Mouse (Mus musculus) heart, embryonic 13.5 days (tissue): ENCODE data around the gene Upf2. TPM values are rescaled to one million over a fixed set of nuclear protein-coding genes. Genes with fewer than 3 reads are reported as not detected.

ENCODE experiments used
- ATAC-seq: fragments of 200-750 bp; cut with Nextera tagmentation; 2 replicates; pipeline ENCODE4 v1.8.0; 2017; ENCODE audit warnings: moderate TSS enrichment; ENCODE audit not compliant: insufficient number of reproducible peaks, low FRiP score, low TSS enrichment; ENCODE audit errors: extremely low read depth
- H3K27ac ChIP-seq: fragments of 300-500 bp; sonication (generic); replicated peaks from 2 replicates; pipeline ENCODE4 v1.5.1; 2015; ENCODE audit warnings: moderate library complexity, mild to moderate bottlenecking, inconsistent platforms
- H3K27me3 ChIP-seq: fragments of 300-500 bp; sonication (generic); replicated peaks from 2 replicates; pipeline ENCODE4 v1.6.1; 2015; ENCODE audit warnings: mild to moderate bottlenecking, inconsistent platforms
- H3K36me3 ChIP-seq: fragments of 300-500 bp; sonication (generic); 2 replicates; pipeline ENCODE4 v1.6.1; 2015; ENCODE audit warnings: mild to moderate bottlenecking, inconsistent platforms
- H3K4me1 ChIP-seq: fragments of 300-500 bp; sonication (generic); 2 replicates; pipeline ENCODE4 v1.6.1; 2015; ENCODE audit warnings: inconsistent platforms
- H3K4me2 ChIP-seq: fragments of 300-500 bp; sonication (generic); 2 replicates; pipeline ENCODE4 v1.6.1; 2015; ENCODE audit warnings: inconsistent platforms, mild to moderate bottlenecking, moderate library complexity
- H3K4me3 ChIP-seq: fragments of 300-500 bp; sonication (generic); 2 replicates; pipeline ENCODE4 v1.5.1; 2015; ENCODE audit warnings: moderate library complexity, mild to moderate bottlenecking, inconsistent platforms
- H3K9ac ChIP-seq: fragments of 300-500 bp; sonication (generic); 2 replicates; pipeline ENCODE4 v1.6.1; 2015; ENCODE audit warnings: inconsistent platforms, mild to moderate bottlenecking, moderate library complexity
- H3K9me3 ChIP-seq: fragments of 300-500 bp; sonication (generic); 2 replicates; pipeline ENCODE4 v1.6.1; 2016; ENCODE audit warnings: inconsistent platforms
- WGBS: fragments of 180-500 bp; shearing (Covaris S2); methylation state at CpG from one replicate; pipeline ENCODE4 v1.1.7; 2015; ENCODE audit warnings: mixed read lengths; 5-methylcytosine and 5-hydroxymethylcytosine counted together
- polyA plus RNA-seq: library from polyadenylated mRNA; unstranded; fragments of >200 nt; fragmentation: Nextera tagmentation; extraction: Ambion mirVana; gene quantifications from 2 replicates; pipeline ENCODE4 v1.2.1, GENCODE M21; 2015

Upf2 gene
- 5.3 and 5.6 TPM in 2 replicates for polyA plus RNA-seq

DNA sequence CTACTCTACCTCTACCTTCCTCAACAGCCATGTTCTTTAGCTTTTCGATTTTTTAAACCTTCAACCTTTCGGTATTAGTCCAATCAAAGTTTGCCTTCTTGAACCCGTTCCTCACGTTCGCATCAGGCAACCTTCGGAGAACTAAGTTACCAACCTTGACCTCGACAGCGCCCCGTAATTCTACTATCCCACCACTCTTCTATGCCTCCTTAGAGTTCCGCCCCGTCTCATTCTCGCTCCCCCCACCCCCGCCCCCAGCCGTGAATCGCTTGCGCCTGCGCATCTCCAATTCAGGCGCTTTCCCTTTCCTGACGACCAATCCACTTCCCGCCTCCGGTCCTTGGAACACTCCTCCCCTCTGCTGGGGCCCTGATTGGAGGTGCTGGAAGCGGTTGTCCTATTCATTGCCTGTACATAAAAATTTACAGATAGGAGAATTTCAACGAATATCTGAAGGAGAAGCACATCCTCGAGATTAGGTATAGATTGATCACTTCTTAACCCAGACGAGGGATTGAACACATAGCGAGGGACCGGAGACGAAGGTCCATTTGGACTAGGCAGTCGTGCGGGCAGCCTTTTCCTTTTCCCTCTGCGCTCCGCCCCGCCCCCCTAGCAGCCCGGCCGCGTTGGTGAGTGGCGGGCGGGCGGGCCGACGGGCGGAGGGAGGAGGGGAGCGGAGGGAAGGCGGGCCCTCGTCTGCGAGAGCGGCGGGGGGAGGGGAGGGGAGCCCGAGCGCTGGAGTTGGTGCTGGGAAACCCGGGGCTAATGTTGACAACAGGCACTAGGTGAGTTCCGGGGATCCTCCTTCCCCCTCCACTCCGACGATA is at the start of gene Upf2:
Gene Upf2 (plus strand): TSS at position 704 of the 830 bp plus-strand sequence.
- Histone ChIP-seq H3K27ac (peak within 1 kb of the TSS; percentile 92), H3K9ac (peak within 1 kb of the TSS; percentile 97), H3K4me2 (peak within 1 kb of the TSS; percentile 79), H3K27me3 (no peaks in the 10 kb centered on the region), H3K9me3 (no peaks in the 10 kb centered on the region), H3K36me3 (no peaks in the 10 kb centered on the region), H3K4me1 (peaks cover 23% of the 10 kb centered on the region), H3K4me3 (peak within 1 kb of the TSS; percentile 91)
- WGBS = under 1% methylated on average over 40 of the region's 54 CpGs
- peak; percentile 94 for ATAC-seq

DNA sequence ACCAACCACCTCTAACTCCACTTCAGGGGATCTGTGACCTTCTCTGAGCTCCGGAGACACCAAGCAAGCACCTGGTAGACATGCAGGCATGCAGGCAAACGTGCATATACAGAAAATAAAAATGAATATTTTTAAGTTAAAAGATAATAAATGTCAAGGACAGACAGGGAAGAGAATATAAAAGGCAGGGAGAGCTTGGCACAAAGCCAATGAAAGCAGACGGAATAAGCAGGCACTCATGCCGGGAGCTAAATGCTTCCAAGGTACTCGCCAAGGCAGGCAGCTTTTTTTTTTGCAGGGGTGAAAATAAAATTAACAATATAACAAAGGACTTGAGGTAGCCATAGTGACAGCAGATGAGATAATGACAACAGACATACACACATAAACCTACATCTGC is 45.2 kb upstream of the Upf2 start:
- Histone ChIP-seq H3K9ac (no peak overlapping the region), H3K9me3 (no peaks in the 10 kb centered on the region), H3K4me1 (0 out of 2 replicates have a peak, but pooled peaks cover 5% of the 10 kb centered on the region), H3K27me3 (no peaks in the 10 kb centered on the region), H3K36me3 (0 out of 2 replicates have a peak, but pooled peaks cover 9% of the 10 kb centered on the region), H3K4me3 (no peak overlapping the region), H3K27ac (no peak overlapping the region), H3K4me2 (no peak overlapping the region)
- ATAC-seq = no peak
- 21% methylated on average over 5 of the region's 5 CpGs for WGBS

DNA sequence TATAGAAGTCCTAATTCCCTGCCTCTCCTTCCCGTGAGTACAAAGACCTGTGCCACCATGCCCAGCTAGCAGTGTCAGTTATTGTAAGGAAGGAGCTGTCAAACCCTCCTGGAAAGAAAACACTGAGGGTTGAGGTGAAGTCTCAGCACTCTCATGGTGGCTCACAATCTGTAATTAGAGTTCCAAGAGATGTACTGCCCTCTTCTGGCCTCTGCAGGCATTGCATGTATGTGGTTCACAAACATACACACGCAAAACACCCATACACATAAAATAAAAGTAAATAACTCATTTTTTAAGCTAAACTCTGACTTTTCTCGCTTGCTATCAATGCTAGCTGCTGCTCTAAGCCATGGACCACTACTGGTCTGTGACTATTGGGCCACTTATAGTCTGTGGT is 44.6 kb upstream of the Upf2 start:
- Histone ChIP-seq H3K4me2 (no peak overlapping the region), H3K4me1 (0 out of 2 replicates have a peak, but pooled peaks cover 5% of the 10 kb centered on the region)
- WGBS = 53% methylated on average over 3 of the region's 3 CpGs

DNA sequence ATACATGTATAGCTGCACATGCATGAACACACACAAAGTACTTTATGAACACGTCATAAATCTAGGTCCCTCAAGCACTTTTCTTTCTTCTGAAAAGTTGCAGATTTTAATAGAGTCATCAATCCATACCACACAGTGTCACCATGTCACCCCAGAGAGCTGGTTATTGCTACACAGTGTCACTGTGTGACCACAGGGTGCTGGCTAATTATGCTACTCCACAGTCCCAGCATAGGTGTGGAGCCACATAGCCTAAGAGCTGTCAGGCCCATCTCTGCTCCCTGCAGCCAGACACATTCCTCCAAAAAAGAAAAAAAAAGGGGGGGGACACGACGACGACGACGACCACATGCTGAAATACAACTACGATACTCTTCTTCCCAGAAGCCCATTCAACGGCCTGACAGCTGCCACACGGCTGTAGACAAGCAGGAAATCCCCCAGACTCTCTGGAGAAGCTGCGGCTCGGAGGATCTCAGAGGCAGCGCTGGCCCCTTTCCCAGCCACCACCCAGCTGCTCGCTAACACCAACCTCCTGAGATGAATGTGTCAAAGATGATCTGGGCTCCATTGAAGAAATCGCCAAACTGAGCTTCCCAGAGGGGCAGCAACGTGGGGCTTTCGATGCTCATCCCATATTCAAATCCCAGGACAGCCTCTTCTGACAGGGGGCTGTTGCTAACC is 39.8 kb upstream of the Upf2 start:
- WGBS = 57% methylated on average over 16 of the region's 16 CpGs

More for the DNA sequence above, 44.6 kb upstream of the Upf2 start:
- no peaks in the 10 kb centered on the region for H3K9me3 ChIP-seq
- no peak overlapping the region for H3K9ac ChIP-seq
- no peak for ATAC-seq
- no peak overlapping the region for H3K4me3 ChIP-seq
- no peaks in the 10 kb centered on the region for H3K27me3 ChIP-seq
- 0 out of 2 replicates have a peak, but pooled peaks cover 9% of the 10 kb centered on the region for H3K36me3 ChIP-seq
- no peak overlapping the region for H3K27ac ChIP-seq

DNA sequence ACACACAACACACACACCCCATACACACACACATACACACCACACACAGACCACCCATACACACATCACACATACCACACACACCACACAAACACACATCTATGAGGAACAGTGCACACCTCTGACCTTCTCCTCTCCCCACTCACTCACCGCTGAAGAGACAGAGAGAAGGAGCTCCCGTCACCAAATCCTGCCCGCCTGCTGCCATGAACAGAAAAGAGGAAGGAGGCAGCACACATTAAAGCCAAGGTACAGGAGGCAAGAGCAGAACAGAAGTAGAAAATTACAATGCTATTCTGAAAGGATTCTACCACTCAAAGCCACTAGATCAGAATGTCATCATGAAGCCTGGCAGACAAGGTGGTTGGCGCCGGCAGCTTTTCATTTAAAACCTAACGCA is 28.4 kb upstream of the Upf2 start:
- H3K27me3 ChIP-seq = no peaks in the 10 kb centered on the region
- 91% methylated on average over 6 of the region's 6 CpGs for WGBS
- no peaks in the 10 kb centered on the region for H3K9me3 ChIP-seq
- no peaks in the 10 kb centered on the region for H3K4me1 ChIP-seq
- H3K36me3 ChIP-seq = peaks cover 12% of the 10 kb centered on the region
- ATAC-seq = no peak
- no peak overlapping the region for H3K4me2 ChIP-seq
- no peak overlapping the region for H3K9ac ChIP-seq
- H3K27ac ChIP-seq = no peak overlapping the region
- no peak overlapping the region for H3K4me3 ChIP-seq

More for the DNA sequence above, 39.8 kb upstream of the Upf2 start:
- Histone ChIP-seq H3K4me1 (no peaks in the 10 kb centered on the region), H3K36me3 (0 out of 2 replicates have a peak, but pooled peaks cover 4% of the 10 kb centered on the region), H3K9ac (no peak overlapping the region), H3K4me3 (no peak overlapping the region), H3K27me3 (no peaks in the 10 kb centered on the region), H3K4me2 (no peak overlapping the region), H3K27ac (no peak overlapping the region), H3K9me3 (no peaks in the 10 kb centered on the region)
- ATAC-seq = no peak

DNA sequence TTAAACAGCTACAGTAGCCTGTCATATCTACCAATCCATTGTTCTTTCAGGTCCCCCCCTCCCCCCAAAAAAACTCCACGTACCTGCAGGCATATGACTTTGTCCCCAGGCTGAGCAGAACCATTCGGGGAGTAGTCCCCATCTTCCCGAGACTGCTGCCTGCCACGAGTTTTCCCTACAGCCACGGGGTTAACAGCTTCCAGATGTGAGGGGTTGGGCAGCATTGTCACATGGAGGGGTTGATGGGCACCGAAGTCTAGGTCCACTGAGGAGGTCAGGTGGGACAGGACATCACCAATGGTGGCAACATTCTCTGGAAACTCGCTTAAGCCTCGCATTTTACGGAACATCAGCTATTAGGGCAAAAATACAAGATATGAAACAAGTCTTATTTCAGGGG is 27.5 kb upstream of the Upf2 start:
- Histone ChIP-seq H3K4me1 (no peaks in the 10 kb centered on the region), H3K4me2 (no peak overlapping the region), H3K27ac (no peak overlapping the region), H3K27me3 (no peaks in the 10 kb centered on the region), H3K9ac (no peak overlapping the region), H3K36me3 (peaks cover 14% of the 10 kb centered on the region), H3K9me3 (no peaks in the 10 kb centered on the region), H3K4me3 (no peak overlapping the region)
- ATAC-seq = no peak
- 76% methylated on average over 9 of the region's 9 CpGs for WGBS

DNA sequence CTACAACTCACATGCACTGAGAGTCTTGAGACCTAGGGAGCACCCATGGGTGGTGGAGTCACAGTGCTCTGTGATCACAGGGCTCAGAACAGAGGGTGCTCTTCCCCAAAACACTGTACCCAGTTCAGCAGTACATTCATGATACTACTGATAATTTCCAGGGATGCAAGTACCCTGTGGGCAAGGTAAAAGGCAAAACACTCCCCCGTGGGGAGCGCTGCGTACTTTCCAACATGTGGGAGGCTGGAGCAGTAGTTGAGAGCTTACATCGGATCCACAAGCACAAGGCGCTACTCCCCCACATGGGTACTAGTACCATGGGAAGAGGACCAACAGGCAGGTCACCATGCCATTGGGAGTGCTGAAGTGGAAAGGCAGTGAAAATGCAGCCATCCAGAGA is 23.8 kb upstream of the Upf2 start:
- H3K36me3 ChIP-seq = peaks cover 6% of the 10 kb centered on the region; the same call in 1 of the 2 replicates

DNA sequence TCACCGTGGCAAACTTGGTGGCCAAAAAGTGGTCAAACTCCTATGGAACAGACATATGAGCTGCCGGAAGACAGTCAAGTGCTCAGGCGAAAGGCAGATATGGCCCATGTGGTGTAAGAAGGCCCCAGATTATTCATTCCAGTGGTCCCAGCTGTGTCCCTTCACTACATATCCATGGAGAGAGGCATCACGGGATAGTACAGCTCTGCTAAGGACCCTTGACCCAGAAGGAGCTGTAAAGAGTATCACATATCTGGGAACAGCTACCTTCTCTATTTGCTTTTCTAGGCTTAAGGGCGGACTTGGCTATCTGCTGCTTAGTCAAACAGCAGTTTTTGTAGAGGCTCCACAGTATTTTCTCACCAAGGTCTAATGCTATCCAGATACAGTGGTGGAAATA is 21.5 kb upstream of the Upf2 start:
- no peaks in the 10 kb centered on the region for H3K4me1 ChIP-seq
- ATAC-seq = no peak
- no peak overlapping the region for H3K9ac ChIP-seq
- H3K27me3 ChIP-seq = no peaks in the 10 kb centered on the region
- WGBS = 79% methylated on average over 5 of the region's 5 CpGs
- no peaks in the 10 kb centered on the region for H3K9me3 ChIP-seq
- peaks cover 6% of the 10 kb centered on the region; the same call in 1 of the 2 replicates for H3K36me3 ChIP-seq
- no peak overlapping the region for H3K27ac ChIP-seq
- H3K4me2 ChIP-seq = no peak overlapping the region
- H3K4me3 ChIP-seq = no peak overlapping the region

More for the DNA sequence above, 23.8 kb upstream of the Upf2 start:
- Histone ChIP-seq H3K27ac (no peak overlapping the region), H3K4me1 (no peaks in the 10 kb centered on the region), H3K9me3 (no peaks in the 10 kb centered on the region), H3K27me3 (no peaks in the 10 kb centered on the region), H3K9ac (no peak overlapping the region), H3K4me2 (no peak overlapping the region), H3K4me3 (no peak overlapping the region)
- 91% methylated on average over 5 of the region's 5 CpGs for WGBS
- no peak; the same call in 1 of the 2 replicates for ATAC-seq

DNA sequence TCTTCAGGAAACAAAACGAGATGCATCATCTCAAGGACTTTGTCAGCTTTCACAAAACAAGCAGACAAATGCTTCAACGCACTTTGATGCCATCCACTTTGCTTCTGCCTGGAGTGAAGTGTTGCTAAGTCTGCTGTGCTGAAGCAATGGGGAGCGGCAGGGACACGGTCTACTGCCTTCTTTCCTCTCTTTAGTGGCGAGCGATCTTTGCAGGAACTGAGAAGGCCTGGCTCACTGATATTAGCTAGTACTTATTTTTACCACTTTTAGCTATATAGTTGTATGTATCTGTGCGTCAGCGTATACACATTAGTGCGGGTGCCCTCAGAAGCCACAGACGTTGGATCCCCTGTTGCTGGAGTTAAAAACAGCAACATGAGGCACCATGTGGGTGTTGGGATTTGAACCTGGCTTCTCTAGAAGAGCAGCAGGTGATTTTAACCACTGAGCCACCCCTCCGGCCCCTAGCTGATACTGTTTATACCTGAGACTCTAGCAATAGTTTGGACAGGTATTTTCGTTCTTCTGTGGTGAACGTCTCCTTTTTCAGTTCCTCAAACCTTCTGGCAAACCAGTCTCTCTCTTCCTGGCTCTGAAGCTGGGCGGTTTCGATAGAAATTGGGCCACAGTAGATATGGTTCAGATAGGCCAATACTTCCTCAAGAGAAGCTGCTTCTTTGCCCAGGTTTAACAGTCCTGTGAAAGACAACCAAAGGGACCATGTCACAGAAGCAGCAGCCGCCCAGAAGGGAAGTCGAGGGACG is 20.8 kb upstream of the Upf2 start:
- WGBS = 84% methylated on average over 18 of the region's 18 CpGs
- Histone ChIP-seq H3K27me3 (no peaks in the 10 kb centered on the region), H3K9me3 (no peaks in the 10 kb centered on the region), H3K27ac (no peak overlapping the region), H3K4me1 (no peaks in the 10 kb centered on the region), H3K4me2 (no peak overlapping the region), H3K36me3 (peaks cover 6% of the 10 kb centered on the region; the same call in 1 of the 2 replicates), H3K9ac (no peak overlapping the region), H3K4me3 (no peak overlapping the region)
- ATAC-seq = no peak

DNA sequence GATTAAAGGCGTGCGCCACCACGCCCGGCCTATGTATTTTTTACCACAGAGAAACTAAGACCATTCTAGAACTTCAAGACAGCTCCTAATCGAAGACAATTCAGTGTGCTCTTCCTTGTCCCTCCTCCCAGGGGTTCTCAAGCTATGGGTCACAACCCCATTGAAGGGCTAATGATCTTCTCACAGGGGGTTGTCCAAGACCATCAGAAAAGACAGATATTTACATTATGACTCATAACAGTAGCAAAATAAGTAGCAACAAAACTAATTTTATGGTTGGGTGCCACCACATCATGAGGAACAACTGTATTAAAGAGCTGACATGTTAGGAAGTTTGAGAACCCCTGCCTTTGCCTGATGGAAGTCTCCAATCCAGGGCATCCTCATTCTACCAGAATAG is 19.3 kb upstream of the Upf2 start:
- Histone ChIP-seq H3K9me3 (no peaks in the 10 kb centered on the region), H3K4me2 (no peak overlapping the region), H3K4me1 (no peaks in the 10 kb centered on the region), H3K4me3 (no peak overlapping the region), H3K27ac (no peak overlapping the region), H3K27me3 (no peaks in the 10 kb centered on the region), H3K36me3 (peaks cover 6% of the 10 kb centered on the region; the same call in 1 of the 2 replicates), H3K9ac (no peak overlapping the region)
- ATAC-seq = no peak
- WGBS = 92% methylated on average over 5 of the region's 5 CpGs

DNA sequence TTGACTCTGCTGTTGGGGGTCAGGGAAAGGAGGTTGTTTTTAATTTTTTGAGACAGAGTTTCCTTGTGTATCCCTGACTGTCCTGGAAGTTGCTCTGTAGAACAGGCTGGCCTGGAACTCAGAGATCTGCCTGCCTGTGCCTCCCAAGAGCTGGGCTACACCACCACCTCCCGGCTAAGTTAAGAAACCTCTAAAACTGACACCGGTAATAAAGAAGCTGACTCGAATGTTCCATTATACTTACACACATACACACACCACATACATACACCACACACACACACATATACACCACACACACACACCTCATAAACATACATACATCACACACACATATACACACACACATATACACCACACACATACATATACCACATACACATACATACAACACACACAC is 16.3 kb upstream of the Upf2 start:
- H3K9ac ChIP-seq = no peak overlapping the region
- no peak for ATAC-seq
- WGBS = 85% methylated on average over 3 of the region's 3 CpGs

More for the DNA sequence above, 16.3 kb upstream of the Upf2 start:
- H3K36me3 ChIP-seq = no peaks in the 10 kb centered on the region
- no peaks in the 10 kb centered on the region for H3K27me3 ChIP-seq
- no peak overlapping the region for H3K4me2 ChIP-seq
- H3K27ac ChIP-seq = no peak overlapping the region
- no peaks in the 10 kb centered on the region for H3K4me1 ChIP-seq
- H3K9me3 ChIP-seq = no peaks in the 10 kb centered on the region
- no peak overlapping the region for H3K4me3 ChIP-seq
